Mouse (Mus musculus) urinary bladder, postnatal 10 days (tissue): ENCODE data around the gene Mgat4a.

ENCODE experiments used
- DNase-seq: peaks from one replicate; pipeline ENCODE4 v3.0.0; 2022; ENCODE audit warnings: low spot score

Gene Mgat4a

GRCm38 (mm10) chr1:37495698-37496321 is 45.0 kb downstream of the Mgat4a start:
- no peak for DNase-seq

GRCm38 (mm10) chr1:37495104-37495503 is 45.7 kb downstream of the Mgat4a start:
- DNase-seq, result no peak

- DNase-seq, result no peak
These were observed 49.1 kb downstream of the Mgat4a start for GRCm38 (mm10) chr1:37491672-37492071.

GRCm38 (mm10) chr1:37490691-37491212 is 50.1 kb downstream of the Mgat4a start:
- DNase-seq, result no peak

GRCm38 (mm10) chr1:37488531-37488930 is 52.3 kb downstream of the Mgat4a start:
- DNase-seq, result no peak

GRCm38 (mm10) chr1:37486994-37487393 is 53.8 kb downstream of the Mgat4a start:
- DNase-seq, result no peak

GRCm38 (mm10) chr1:37486439-37486838 is 54.4 kb downstream of the Mgat4a start:
- DNase-seq, result no peak

GRCm38 (mm10) chr1:37484612-37485011 is 56.2 kb downstream of the Mgat4a start:
- DNase-seq, result no peak

- no peak for DNase-seq
These were observed 59.5 kb downstream of the Mgat4a start for GRCm38 (mm10) chr1:37481331-37481730.

GRCm38 (mm10) chr1:37480731-37481130 is 60.1 kb downstream of the Mgat4a start:
- no peak for DNase-seq

- DNase-seq, result no peak
These were observed 61.1 kb downstream of the Mgat4a start for GRCm38 (mm10) chr1:37479759-37480158.

- no peak for DNase-seq
These were observed 61.7 kb downstream of the Mgat4a start for GRCm38 (mm10) chr1:37479074-37479473.

- no peak for DNase-seq
These were observed 62.4 kb downstream of the Mgat4a start for GRCm38 (mm10) chr1:37478416-37478815.

GRCm38 (mm10) chr1:37477928-37478327 is 62.9 kb downstream of the Mgat4a start:
- no peak for DNase-seq

- DNase-seq, result no peak
These were observed 63.6 kb downstream of the Mgat4a start for GRCm38 (mm10) chr1:37477250-37477649.

GRCm38 (mm10) chr1:37475312-37475711 is 65.5 kb downstream of the Mgat4a start:
- no peak for DNase-seq

GRCm38 (mm10) chr1:37474634-37475190 is 66.1 kb downstream of the Mgat4a start:
- DNase-seq, result no peak

GRCm38 (mm10) chr1:37474046-37474445 is 66.8 kb downstream of the Mgat4a start:
- DNase-seq, result no peak

- no peak for DNase-seq
These were observed 67.6 kb downstream of the Mgat4a start for GRCm38 (mm10) chr1:37473251-37473650.

GRCm38 (mm10) chr1:37471179-37472148 is 69.4 kb downstream of the Mgat4a start:
- no peak for DNase-seq

GRCm38 (mm10) chr1:37469007-37469406 is 71.8 kb downstream of the Mgat4a start:
- no peak for DNase-seq

GRCm38 (mm10) chr1:37467806-37468205 is 73.0 kb downstream of the Mgat4a start:
- DNase-seq, result no peak
